Mouse (Mus musculus) heart, embryonic 14.5 days (tissue): Measurements from ENCODE around the gene Wdr11. TPM values are rescaled to one million over a fixed set of nuclear protein-coding genes. Genes with fewer than 3 reads are reported as not detected.

Experiments
- ATAC-seq: fragments of 200-750 bp; cut with Nextera tagmentation; 2 replicates; pipeline ENCODE4 v1.8.0; 2017; ENCODE audit warnings: low read depth, moderate TSS enrichment; ENCODE audit not compliant: insufficient number of reproducible peaks, insufficient read depth, low FRiP score
- H3K27ac ChIP-seq, 2 experiments: fragments of 200-500 bp in 1 of 2; fragments of 300-500 bp in 1 of 2; sonication (generic) in 1 of 2; replicated peaks in 1 of 2; 2 replicates each; pipeline ENCODE4 v1.5.1; 2012 to 2014; ENCODE audit warnings: low read depth in 2 of 2, low read length in 2 of 2, control low read depth in 1 of 2, mild to moderate bottlenecking in 1 of 2, mixed read lengths in 1 of 2; ENCODE audit not compliant: control insufficient read depth in 1 of 2, insufficient read depth in 1 of 2
- H3K27me3 ChIP-seq: fragments of 300-500 bp; sonication (generic); 2 replicates; pipeline ENCODE4 v1.6.1; 2014; ENCODE audit warnings: mild to moderate bottlenecking, low read length, control low read depth; ENCODE audit not compliant: control insufficient read depth, insufficient read depth
- H3K36me3 ChIP-seq: fragments of 300-500 bp; sonication (generic); 2 replicates; pipeline ENCODE4 v1.6.1; 2014; ENCODE audit warnings: mild to moderate bottlenecking, control low read depth, low read length, mixed read lengths; ENCODE audit not compliant: control insufficient read depth, insufficient read depth
- H3K4me1 ChIP-seq, 2 experiments: fragments of 200-500 bp in 1 of 2; fragments of 300-500 bp in 1 of 2; sonication (generic) in 1 of 2; 2 replicates each; pipeline ENCODE4 v1.6.1; 2012 to 2014; ENCODE audit warnings: low read length in 2 of 2, control low read depth in 1 of 2, mixed read lengths in 1 of 2; ENCODE audit not compliant: control insufficient read depth in 2 of 2, insufficient read depth in 2 of 2
- H3K4me2 ChIP-seq: fragments of 300-500 bp; sonication (generic); 2 replicates; pipeline ENCODE4 v1.6.1; 2014; ENCODE audit warnings: mild to moderate bottlenecking, low read length
- H3K4me3 ChIP-seq, 2 experiments: fragments of 200-500 bp in 1 of 2; fragments of 300-500 bp in 1 of 2; sonication (generic) in 1 of 2; 2 replicates each; pipeline ENCODE4 v1.5.1; 2012 to 2014; ENCODE audit warnings: low read length in 2 of 2, mild to moderate bottlenecking in 2 of 2, control low read depth in 1 of 2, low read depth in 1 of 2, moderate library complexity in 1 of 2; ENCODE audit not compliant: control insufficient read depth in 1 of 2, insufficient read depth in 1 of 2
- H3K9ac ChIP-seq: fragments of 300-500 bp; sonication (generic); 2 replicates; pipeline ENCODE4 v1.6.1; 2014; ENCODE audit warnings: mild to moderate bottlenecking, low read length
- H3K9me3 ChIP-seq: fragments of 300-500 bp; sonication (generic); 2 replicates; pipeline ENCODE4 v1.6.1; 2016; ENCODE audit warnings: low read length, control low read depth; ENCODE audit not compliant: control insufficient read depth
- WGBS: fragments of 180-500 bp; shearing (Covaris S2); extraction: QIAGEN DNeasy Blood & Tissue Kit; methylation state at CpG from one replicate; pipeline ENCODE4 v1.1.7; 2014; 5-methylcytosine and 5-hydroxymethylcytosine counted together
- polyA plus RNA-seq: library from polyadenylated mRNA; unstranded; fragments of >200 nt; fragmentation: Nextera tagmentation; extraction: Ambion mirVana; gene quantifications from 2 replicates; pipeline ENCODE4 v1.2.1, GENCODE M21; 2014

Wdr11 gene
- polyA plus RNA-seq, 1 experiment from 2014 or later = 29.5 TPM

DNA sequence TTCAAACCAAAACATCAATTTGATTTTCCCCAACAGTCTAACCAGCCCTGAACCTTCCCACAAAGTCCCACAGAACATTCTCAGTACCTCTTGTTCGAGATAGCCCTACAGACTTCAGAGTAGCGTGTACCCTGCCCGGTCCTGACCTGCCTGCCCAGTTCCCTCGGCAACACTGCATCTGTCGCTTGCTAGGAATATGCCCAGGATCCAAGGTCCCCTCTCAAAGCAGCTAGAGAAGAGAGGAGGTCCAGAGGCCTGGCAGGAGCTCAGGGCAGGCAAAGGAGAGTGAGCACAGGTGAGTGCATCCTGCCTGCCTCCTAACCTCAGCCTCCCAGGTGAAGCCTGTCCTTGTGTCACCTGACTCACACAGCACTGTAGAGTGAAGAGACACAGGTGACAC lies 47.3 kb downstream of the Wdr11 start:
- Histone ChIP-seq H3K9ac (no peak overlapping the region), H3K9me3 (no peaks in the 10 kb centered on the region), H3K4me2 (no peak overlapping the region), H3K4me3 (no peak overlapping the region), H3K4me1 (no peaks in the 10 kb centered on the region), H3K36me3 (peaks cover 34% of the 10 kb centered on the region), H3K27me3 (no peaks in the 10 kb centered on the region), H3K27ac (no peak overlapping the region)
- no peak for ATAC-seq
- 86% methylated on average over 5 of the region's 5 CpGs for WGBS

- Histone ChIP-seq H3K4me2 (no peak overlapping the region), H3K9ac (no peak overlapping the region), H3K27ac (no peak overlapping the region), H3K9me3 (no peaks in the 10 kb centered on the region), H3K4me1 (no peaks in the 10 kb centered on the region), H3K36me3 (peaks cover 26% of the 10 kb centered on the region), H3K4me3 (no peak overlapping the region), H3K27me3 (no peaks in the 10 kb centered on the region)
- no peak for ATAC-seq
- 73% methylated on average over 6 of the region's 6 CpGs for WGBS
These were observed 48.2 kb downstream of the Wdr11 start for GRCm38 (mm10) chr7:129639833-129640232.

- no peak overlapping the region for H3K4me3 ChIP-seq
- 84% methylated on average over 4 of the region's 4 CpGs for WGBS
- no peaks in the 10 kb centered on the region for H3K4me1 ChIP-seq
- no peak overlapping the region for H3K27ac ChIP-seq
- no peak for ATAC-seq
- no peak overlapping the region for H3K9ac ChIP-seq
- no peak overlapping the region for H3K4me2 ChIP-seq
- no peaks in the 10 kb centered on the region for H3K27me3 ChIP-seq
- H3K9me3 ChIP-seq = no peaks in the 10 kb centered on the region
- H3K36me3 ChIP-seq = no peaks in the 10 kb centered on the region
These were observed 51.6 kb downstream of the Wdr11 start for GRCm38 (mm10) chr7:129643290-129643689.

DNA sequence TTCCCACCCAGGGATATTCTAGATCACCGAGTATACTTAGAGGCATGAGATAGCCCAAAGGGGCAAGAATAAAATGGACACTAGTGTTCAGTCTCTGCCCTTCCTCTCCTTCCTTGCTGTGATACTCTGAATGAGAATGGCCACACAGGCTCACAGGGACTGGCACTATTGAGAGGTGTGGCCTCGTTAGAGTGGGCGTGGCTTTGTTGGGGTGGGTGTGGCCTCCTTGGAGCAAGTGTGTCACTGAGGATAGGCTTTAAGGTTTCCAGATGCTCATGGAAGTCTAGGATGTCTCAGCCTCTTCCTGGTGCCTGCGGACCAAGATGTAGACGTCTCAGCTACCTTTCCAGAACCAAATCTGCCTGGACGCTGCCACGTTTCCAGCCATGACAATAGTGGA lies 56.1 kb downstream of the Wdr11 start:
- Histone ChIP-seq H3K9me3 (no peaks in the 10 kb centered on the region), H3K27me3 (no peaks in the 10 kb centered on the region), H3K36me3 (no peaks in the 10 kb centered on the region), H3K4me3 (no peak overlapping the region), H3K9ac (no peak overlapping the region), H3K4me1 (peaks cover 5 to 17% of the 10 kb centered on the region in 2 experiments; a peak in 2 of 4 replicates), H3K27ac (no peak overlapping the region), H3K4me2 (no peak overlapping the region)
- ATAC-seq = no peak
- WGBS = 73% methylated on average over 7 of the region's 7 CpGs

- Histone ChIP-seq H3K36me3 (no peaks in the 10 kb centered on the region), H3K9ac (no peak overlapping the region), H3K9me3 (no peaks in the 10 kb centered on the region), H3K27ac (no peak overlapping the region), H3K4me1 (peaks cover 5 to 17% of the 10 kb centered on the region in 2 experiments; a peak in 2 of 4 replicates), H3K27me3 (no peaks in the 10 kb centered on the region), H3K4me3 (no peak overlapping the region), H3K4me2 (no peak overlapping the region)
- no peak; the same call in 1 of the 2 replicates for ATAC-seq
- WGBS = 4% methylated on average over 6 of the region's 6 CpGs
These were observed 57.3 kb downstream of the Wdr11 start for GRCm38 (mm10) chr7:129648938-129649337.

DNA sequence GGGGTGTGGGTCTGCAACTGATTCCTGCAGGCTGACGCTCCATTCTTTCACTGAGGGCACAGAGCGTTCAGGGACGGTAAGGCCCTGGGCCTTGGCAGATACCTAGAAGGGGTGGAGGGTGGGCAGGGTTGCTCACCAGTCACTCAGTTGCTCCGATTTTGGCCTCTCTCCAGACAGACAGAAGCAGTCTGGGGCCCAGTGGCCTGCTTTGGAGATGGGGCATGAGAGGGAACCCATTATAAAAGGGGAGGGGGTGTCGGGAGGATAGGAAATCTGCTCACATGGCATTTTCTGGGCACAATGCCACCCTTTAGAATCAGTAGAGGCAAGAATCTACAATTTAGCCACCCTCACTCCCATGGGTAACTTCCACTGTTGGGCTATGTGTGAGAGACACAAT lies 59.1 kb downstream of the Wdr11 start:
- no peaks in the 10 kb centered on the region for H3K27me3 ChIP-seq
- no peak overlapping the region for H3K27ac ChIP-seq
- H3K9me3 ChIP-seq = no peaks in the 10 kb centered on the region
- no peak overlapping the region for H3K4me2 ChIP-seq
- peaks cover 7 to 17% of the 10 kb centered on the region in 2 experiments; a peak in 2 of 4 replicates for H3K4me1 ChIP-seq
- no peak overlapping the region for H3K9ac ChIP-seq
- ATAC-seq = no peak
- H3K36me3 ChIP-seq = no peaks in the 10 kb centered on the region
- 62% methylated on average over 5 of the region's 5 CpGs for WGBS
- H3K4me3 ChIP-seq = no peak overlapping the region

GRCm38 (mm10) chr7:129651781-129652180 lies 60.1 kb downstream of the Wdr11 start:
- Histone ChIP-seq H3K9ac (no peak overlapping the region), H3K9me3 (no peaks in the 10 kb centered on the region), H3K27me3 (no peaks in the 10 kb centered on the region), H3K4me1 (peaks cover 7 to 17% of the 10 kb centered on the region in 2 experiments; a peak in 2 of 4 replicates), H3K4me3 (no peak overlapping the region), H3K4me2 (no peak overlapping the region), H3K36me3 (no peaks in the 10 kb centered on the region), H3K27ac (0 out of 4 replicates have a peak overlapping the region, but pooled peaks of 1 of the 2 experiments have one; percentile 36)
- 31% methylated on average over 7 of the region's 7 CpGs for WGBS
- no peak for ATAC-seq

DNA sequence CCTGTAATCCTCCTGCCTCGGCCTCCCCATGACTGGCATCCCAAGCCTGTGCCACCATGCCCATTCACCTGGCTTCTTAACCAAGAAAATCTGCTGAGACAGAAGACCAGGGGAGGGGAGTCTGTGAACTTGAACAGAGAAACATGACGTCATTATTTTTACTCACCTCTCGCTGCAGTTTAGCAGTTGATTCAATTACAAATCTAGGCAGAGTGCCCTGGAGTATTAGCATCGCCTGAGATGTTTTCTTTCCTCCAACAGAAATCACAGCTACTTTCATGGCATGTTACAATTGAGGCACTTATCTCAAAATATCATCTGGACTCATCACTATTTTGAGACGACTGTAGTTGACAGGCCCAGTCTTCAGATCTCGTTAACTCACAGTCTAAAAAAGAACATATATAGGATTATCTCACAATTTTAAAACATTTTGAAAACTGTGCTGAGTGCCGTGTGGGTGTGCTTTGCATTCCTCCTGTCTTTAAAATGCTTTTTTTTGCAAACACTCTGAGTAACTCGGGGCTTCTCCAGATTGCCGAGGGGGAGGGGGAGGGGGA lies 61.3 kb downstream of the Wdr11 start:
- Histone ChIP-seq H3K4me3 (no peak overlapping the region), H3K27ac (no peak overlapping the region), H3K4me2 (no peak overlapping the region), H3K36me3 (no peaks in the 10 kb centered on the region), H3K9ac (no peak overlapping the region), H3K4me1 (peaks cover 7 to 17% of the 10 kb centered on the region in 2 experiments; a peak in 2 of 4 replicates), H3K9me3 (no peaks in the 10 kb centered on the region), H3K27me3 (no peaks in the 10 kb centered on the region)
- no peak for ATAC-seq
- 52% methylated on average over 9 of the region's 9 CpGs for WGBS
